Mouse (Mus musculus) liver, embryonic 12.5 days (tissue): ENCODE results near the gene Qrfpr. TPM values are rescaled to one million over a fixed set of nuclear protein-coding genes. Genes with fewer than 3 reads are reported as not detected.
A peak's percentile ranks its signal among the peaks of the same experiment; 100 is the strongest.

Experiments used
- ATAC-seq: fragments of 200-750 bp; cut with Nextera tagmentation; 2 replicates; pipeline ENCODE4 v1.8.0; 2017; ENCODE audit warnings: moderate number of reproducible peaks, mild to moderate bottlenecking, moderate library complexity
- H3K27ac ChIP-seq: fragments of 300-500 bp; sonication (generic); 2 replicates; pipeline ENCODE4 v1.5.1; 2016; ENCODE audit warnings: mild to moderate bottlenecking
- H3K27me3 ChIP-seq: fragments of 300-500 bp; sonication (generic); replicated peaks from 2 replicates; pipeline ENCODE4 v1.6.1; 2016; ENCODE audit warnings: mild to moderate bottlenecking, moderate library complexity
- H3K36me3 ChIP-seq: fragments of 300-500 bp; sonication (generic); 2 replicates; pipeline ENCODE4 v1.6.1; 2016; ENCODE audit warnings: mild to moderate bottlenecking, moderate library complexity
- H3K4me1 ChIP-seq: fragments of 300-500 bp; sonication (generic); 2 replicates; pipeline ENCODE4 v1.6.1; 2016
- H3K4me2 ChIP-seq: fragments of 300-500 bp; sonication (generic); 2 replicates; pipeline ENCODE4 v1.6.1; 2016; ENCODE audit warnings: mild to moderate bottlenecking, moderate library complexity
- H3K4me3 ChIP-seq: fragments of 300-500 bp; sonication (generic); 2 replicates; pipeline ENCODE4 v1.5.1; 2016; ENCODE audit warnings: mild to moderate bottlenecking, moderate library complexity
- H3K9ac ChIP-seq: fragments of 300-500 bp; sonication (generic); 2 replicates; pipeline ENCODE4 v1.6.1; 2016; ENCODE audit warnings: mild to moderate bottlenecking, moderate library complexity
- H3K9me3 ChIP-seq: fragments of 300-500 bp; sonication (generic); replicated peaks from 2 replicates; pipeline ENCODE4 v1.6.1; 2016; ENCODE audit warnings: mild to moderate bottlenecking, moderate library complexity
- WGBS: fragments of 180-500 bp; shearing (Covaris S2); methylation state at CpG from one replicate; pipeline ENCODE4 v1.1.7; 2016; ENCODE audit not compliant: insufficient replicate concordance; 5-methylcytosine and 5-hydroxymethylcytosine counted together
- polyA plus RNA-seq: library from polyadenylated mRNA; unstranded; fragments of >200 nt; fragmentation: Nextera tagmentation; extraction: Ambion mirVana; gene quantifications from 2 replicates; pipeline ENCODE4 v1.2.1, GENCODE M21; 2016

Qrfpr gene
- polyA plus RNA-seq, result 0.10 TPM in 1 of 2 replicates, not detected in the other

DNA sequence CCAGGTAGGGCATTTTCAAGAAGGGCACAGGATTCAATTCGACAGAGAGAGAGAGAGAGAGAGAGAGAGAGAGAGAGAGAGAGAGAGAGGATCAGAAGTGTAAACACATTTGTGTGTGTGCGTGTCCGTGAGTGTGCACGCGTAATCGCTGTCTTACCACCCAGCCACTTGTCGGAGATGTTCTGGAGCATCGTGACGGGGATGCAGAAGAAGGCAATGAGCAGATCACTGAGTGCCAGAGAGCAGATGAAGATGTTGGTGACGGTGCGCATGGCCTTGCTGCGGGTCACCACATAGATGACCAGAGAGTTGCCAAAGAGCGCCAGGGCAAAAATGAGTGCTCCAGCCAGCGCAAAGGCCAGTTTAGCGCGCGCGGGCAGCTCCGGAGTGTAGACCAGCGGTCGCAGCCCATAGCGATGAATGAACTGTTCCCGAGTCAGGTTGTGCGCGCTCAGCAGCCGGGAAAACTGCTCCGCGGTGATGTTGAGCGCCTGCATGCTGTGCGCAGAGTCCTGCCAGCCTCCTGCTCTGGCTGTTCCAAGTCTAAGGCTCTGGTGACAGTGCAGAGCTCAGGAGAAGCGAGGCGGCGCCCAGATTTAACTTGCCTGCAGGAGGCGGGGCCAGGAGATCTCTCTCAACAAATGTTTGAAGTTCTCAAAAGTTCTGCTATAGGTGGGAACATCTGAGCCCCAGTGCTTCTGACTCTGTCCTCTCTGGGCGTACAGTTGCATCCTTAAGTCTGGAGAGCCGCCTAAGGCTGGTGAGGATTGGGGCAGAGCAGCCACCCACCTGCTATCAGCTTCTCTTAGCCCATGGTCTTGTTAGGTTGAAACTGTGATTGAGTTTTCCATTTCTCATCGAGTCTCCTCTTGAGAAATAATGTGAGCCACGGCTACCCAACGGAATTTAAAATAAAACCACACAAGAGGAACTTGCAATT lies at the start of gene Qrfpr:
TSS of gene Qrfpr (minus strand) at position 571 of the 940 bp plus-strand sequence.
- Histone ChIP-seq H3K9me3 (no peaks in the 10 kb centered on the region), H3K36me3 (no peaks in the 10 kb centered on the region), H3K4me3 (0 out of 2 replicates have a peak within 1 kb of the TSS, but pooled peaks have one; percentile 9), H3K9ac (no peak within 1 kb of the TSS), H3K4me1 (no peaks in the 10 kb centered on the region), H3K27ac (no peak within 1 kb of the TSS), H3K4me2 (peak within 1 kb of the TSS; percentile 45), H3K27me3 (peaks cover 23% of the 10 kb centered on the region)
- no peak for ATAC-seq
- 12% methylated on average over 39 of the region's 39 CpGs for WGBS

- H3K4me2 ChIP-seq, result no peak overlapping the region
- H3K27me3 ChIP-seq, result no peaks in the 10 kb centered on the region
- no peaks in the 10 kb centered on the region for H3K4me1 ChIP-seq
- ATAC-seq, result no peak
- H3K27ac ChIP-seq, result no peak overlapping the region
- WGBS, result 78% methylated on average over 11 of the region's 11 CpGs
- no peaks in the 10 kb centered on the region for H3K9me3 ChIP-seq
- H3K4me3 ChIP-seq, result no peak overlapping the region
- no peak overlapping the region for H3K9ac ChIP-seq
- H3K36me3 ChIP-seq, result no peaks in the 10 kb centered on the region
Measured at GRCm38 (mm10) chr3:36263873-36264272, 41.8 kb upstream of the Qrfpr start.

DNA sequence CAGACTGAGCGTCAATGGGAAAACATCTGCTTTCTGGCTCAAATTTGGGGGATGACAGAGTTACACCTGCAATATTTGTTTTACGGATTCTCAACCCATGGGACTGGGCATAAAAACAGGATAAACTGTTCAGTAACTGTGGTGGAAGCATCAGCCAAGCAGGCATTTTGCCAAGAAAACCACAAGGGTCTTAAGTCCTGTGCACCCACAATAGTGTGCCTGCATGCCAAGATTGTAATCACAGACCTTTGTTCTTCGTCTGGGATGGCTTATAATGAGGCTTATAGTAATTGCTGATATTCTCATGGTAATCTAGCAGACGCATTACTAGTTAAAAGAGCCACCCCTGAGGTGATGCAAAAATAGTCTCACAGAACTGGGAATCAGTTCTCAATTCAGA lies 41.2 kb upstream of the Qrfpr start:
- ATAC-seq, result no peak
- Histone ChIP-seq H3K4me3 (no peak overlapping the region), H3K9ac (no peak overlapping the region), H3K36me3 (no peaks in the 10 kb centered on the region), H3K27ac (no peak overlapping the region), H3K4me2 (no peak overlapping the region), H3K27me3 (no peaks in the 10 kb centered on the region), H3K4me1 (no peaks in the 10 kb centered on the region), H3K9me3 (no peaks in the 10 kb centered on the region)
- WGBS, result 64% methylated on average over 4 of the region's 4 CpGs

- Histone ChIP-seq H3K9me3 (no peaks in the 10 kb centered on the region), H3K4me3 (no peak overlapping the region), H3K27me3 (no peaks in the 10 kb centered on the region), H3K36me3 (no peaks in the 10 kb centered on the region), H3K4me1 (no peaks in the 10 kb centered on the region), H3K4me2 (no peak overlapping the region), H3K9ac (no peak overlapping the region), H3K27ac (no peak overlapping the region)
- ATAC-seq, result no peak
- 54% methylated on average over 5 of the region's 5 CpGs for WGBS
Measured at GRCm38 (mm10) chr3:36250585-36250984, 28.5 kb upstream of the Qrfpr start.

DNA sequence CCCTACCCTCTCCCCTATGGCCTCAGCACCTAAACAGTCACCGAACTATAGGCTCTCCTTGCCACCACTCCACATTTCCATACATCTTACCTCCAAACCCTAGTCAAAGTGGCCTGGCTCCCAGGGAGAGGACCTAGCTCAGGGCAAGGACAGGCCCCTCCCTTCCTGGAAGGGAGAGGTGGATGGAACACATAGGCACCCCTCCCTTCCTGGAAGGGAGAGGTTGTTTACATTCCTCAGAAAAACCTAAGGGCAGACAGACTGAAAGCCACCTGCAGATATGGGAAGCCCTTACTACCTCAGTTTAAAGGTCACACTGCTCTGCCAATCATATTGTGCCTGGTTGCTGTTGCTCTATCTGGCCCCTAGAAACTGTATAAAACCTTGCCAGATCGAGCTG lies 26.3 kb upstream of the Qrfpr start:
- H3K36me3 ChIP-seq, result no peaks in the 10 kb centered on the region
- no peaks in the 10 kb centered on the region for H3K9me3 ChIP-seq
- H3K27me3 ChIP-seq, result no peaks in the 10 kb centered on the region
- H3K4me3 ChIP-seq, result no peak overlapping the region
- H3K27ac ChIP-seq, result no peak overlapping the region
- no peak overlapping the region for H3K9ac ChIP-seq
- ATAC-seq, result peak; percentile 65
- H3K4me1 ChIP-seq, result no peaks in the 10 kb centered on the region
- H3K4me2 ChIP-seq, result no peak overlapping the region
- WGBS, result 52% methylated on average over 2 of the region's 2 CpGs

DNA sequence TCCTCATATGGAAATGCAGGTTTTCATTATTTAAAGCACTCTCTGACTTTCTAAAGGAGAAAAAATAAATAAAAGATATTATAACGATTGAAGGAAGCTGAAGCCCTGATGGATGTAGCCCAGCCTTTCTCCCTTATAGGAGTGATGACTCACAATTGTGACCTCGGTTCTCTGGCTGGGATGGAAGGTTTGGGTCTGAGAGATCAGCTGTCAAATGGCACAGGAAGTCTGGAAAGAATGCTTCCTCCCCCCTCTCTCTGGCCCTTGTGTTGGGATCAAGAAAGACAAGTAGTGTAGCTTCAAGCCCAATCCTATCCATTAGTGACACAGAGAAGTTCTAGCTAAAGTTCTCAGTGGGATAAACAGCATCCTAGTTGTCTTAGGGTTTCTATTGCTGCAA lies 7.8 kb upstream of the Qrfpr start:
- Histone ChIP-seq H3K36me3 (no peaks in the 10 kb centered on the region), H3K27ac (no peak overlapping the region), H3K9me3 (no peaks in the 10 kb centered on the region), H3K27me3 (no peaks in the 10 kb centered on the region), H3K4me1 (no peaks in the 10 kb centered on the region), H3K9ac (no peak overlapping the region), H3K4me3 (no peak overlapping the region), H3K4me2 (no peak overlapping the region)
- ATAC-seq, result no peak
- WGBS, result 39% methylated on average over 2 of the region's 2 CpGs

DNA sequence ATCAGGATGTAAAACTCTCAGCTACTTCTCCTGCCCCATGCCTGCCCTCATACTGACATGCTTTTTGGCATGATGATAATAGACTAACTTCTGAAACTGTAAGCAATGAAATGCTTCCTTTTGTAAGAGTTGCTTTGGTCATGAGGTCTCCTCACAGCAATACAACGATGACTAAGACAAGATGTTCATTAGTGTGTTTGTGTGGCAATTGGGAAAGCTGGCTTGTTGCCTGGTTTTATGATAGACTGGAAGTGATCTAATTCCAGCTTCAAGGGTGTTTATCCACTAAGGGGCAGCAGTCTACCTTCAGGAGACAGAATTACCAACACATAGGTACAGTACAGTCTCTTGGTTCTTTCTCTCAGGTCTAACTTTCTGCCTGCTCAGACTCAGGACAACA lies 5.1 kb upstream of the Qrfpr start:
- Histone ChIP-seq H3K9ac (no peak overlapping the region), H3K4me3 (no peak overlapping the region), H3K9me3 (no peaks in the 10 kb centered on the region), H3K4me2 (no peak overlapping the region), H3K27me3 (peaks cover 6% of the 10 kb centered on the region), H3K27ac (no peak overlapping the region), H3K36me3 (no peaks in the 10 kb centered on the region), H3K4me1 (no peaks in the 10 kb centered on the region)
- no peak for ATAC-seq
- 83% methylated on average over 1 of the region's 1 CpGs for WGBS

DNA sequence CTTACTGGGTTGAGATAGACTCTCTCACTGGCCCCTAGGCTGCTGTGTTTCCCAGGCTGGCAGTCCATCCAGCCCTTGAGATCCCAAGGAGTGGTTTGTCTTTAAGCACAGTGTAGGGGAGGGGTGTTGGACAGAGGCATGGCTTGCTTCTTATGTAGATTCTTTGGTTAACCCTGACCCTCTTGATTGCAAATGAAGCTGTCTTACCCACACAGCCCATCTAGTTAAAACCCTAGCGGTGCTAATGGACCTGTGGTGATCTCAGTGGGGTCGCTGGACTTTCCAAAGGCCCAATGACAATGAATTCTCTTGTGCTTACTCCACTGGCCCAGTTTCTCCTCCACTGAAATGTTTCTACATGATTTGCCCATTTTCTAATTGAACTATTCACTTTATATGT lies 1.2 kb upstream of the Qrfpr start:
- Histone ChIP-seq H3K9me3 (no peaks in the 10 kb centered on the region), H3K9ac (no peak overlapping the region), H3K4me3 (no peak overlapping the region), H3K36me3 (no peaks in the 10 kb centered on the region), H3K27ac (no peak overlapping the region), H3K4me1 (no peaks in the 10 kb centered on the region), H3K4me2 (no peak overlapping the region), H3K27me3 (peaks cover 23% of the 10 kb centered on the region)
- 19% methylated on average over 2 of the region's 2 CpGs for WGBS
- no peak for ATAC-seq

DNA sequence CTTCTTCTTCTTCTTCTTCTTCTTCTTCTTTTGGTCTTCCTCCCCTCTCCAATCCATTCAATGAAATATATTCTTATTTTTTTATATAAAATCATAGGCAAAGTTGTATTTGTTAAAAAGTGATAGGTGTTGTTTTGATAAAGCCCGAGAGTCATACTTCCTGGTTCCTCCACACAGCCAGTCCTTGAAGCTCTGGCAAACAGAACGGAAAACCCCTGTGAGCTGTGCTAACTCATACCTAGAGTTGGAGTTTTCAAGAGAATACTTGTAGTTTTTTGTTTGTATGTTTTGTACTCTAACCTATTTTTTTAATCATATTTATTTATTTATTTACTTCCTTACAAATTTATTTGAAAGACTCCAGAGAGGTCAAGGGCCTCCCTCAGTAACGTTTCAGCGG lies 9.4 kb downstream of the Qrfpr start:
- WGBS, result 66% methylated on average over 4 of the region's 4 CpGs
- ATAC-seq, result no peak
- Histone ChIP-seq H3K4me2 (no peak overlapping the region), H3K4me3 (no peak overlapping the region), H3K9ac (no peak overlapping the region), H3K9me3 (no peaks in the 10 kb centered on the region), H3K27me3 (no peaks in the 10 kb centered on the region), H3K4me1 (no peaks in the 10 kb centered on the region), H3K36me3 (no peaks in the 10 kb centered on the region), H3K27ac (no peak overlapping the region)

- H3K27ac ChIP-seq, result no peak overlapping the region
- H3K36me3 ChIP-seq, result no peaks in the 10 kb centered on the region
- no peak overlapping the region for H3K9ac ChIP-seq
- no peak overlapping the region for H3K4me2 ChIP-seq
- no peaks in the 10 kb centered on the region for H3K9me3 ChIP-seq
- H3K4me1 ChIP-seq, result no peaks in the 10 kb centered on the region
- ATAC-seq, result no peak
- H3K4me3 ChIP-seq, result no peak overlapping the region
- 52% methylated on average over 2 of the region's 2 CpGs for WGBS
- H3K27me3 ChIP-seq, result no peaks in the 10 kb centered on the region
Measured at GRCm38 (mm10) chr3:36210939-36211338, 11.2 kb downstream of the Qrfpr start.

- Histone ChIP-seq H3K9me3 (no peaks in the 10 kb centered on the region), H3K4me1 (no peaks in the 10 kb centered on the region), H3K27ac (no peak overlapping the region), H3K27me3 (no peaks in the 10 kb centered on the region), H3K4me2 (no peak overlapping the region), H3K36me3 (no peaks in the 10 kb centered on the region), H3K4me3 (no peak overlapping the region), H3K9ac (no peak overlapping the region)
- ATAC-seq, result no peak
- WGBS, result 63% methylated on average over 11 of the region's 11 CpGs
Measured at GRCm38 (mm10) chr3:36209776-36210555, 12.1 kb downstream of the Qrfpr start.
